Mouse (Mus musculus): ENCODE data around the gene Med8.

The Med8 gene

GRCm38 (mm10) chr4:118417112-118417797 lies 8.1 kb downstream of the Med8 start:
- DNase-seq = no peak

- no peak for DNase-seq
These were observed 12.2 kb downstream of the Med8 start for GRCm38 (mm10) chr4:118421384-118421783.

- no peak for DNase-seq
These were observed 15.5 kb downstream of the Med8 start for GRCm38 (mm10) chr4:118424541-118425160.

- no peak for DNase-seq
These were observed 16.2 kb downstream of the Med8 start for GRCm38 (mm10) chr4:118425374-118425773.

- DNase-seq = no peak
These were observed 18.3 kb downstream of the Med8 start for GRCm38 (mm10) chr4:118427415-118427767.

GRCm38 (mm10) chr4:118427768-118428451 lies 18.8 kb downstream of the Med8 start, which contains the start of gene Elovl1:
Elovl1 (plus strand) TSS chr4:118428093.
- peak; percentile 72 for DNase-seq

GRCm38 (mm10) chr4:118428531-118429214 lies 19.5 kb downstream of the Med8 start:
- no peak for DNase-seq

- DNase-seq = no peak
These were observed 20.2 kb downstream of the Med8 start for GRCm38 (mm10) chr4:118429215-118429895.

GRCm38 (mm10) chr4:118432332-118432731 lies 23.2 kb downstream of the Med8 start:
- DNase-seq = no peak

GRCm38 (mm10) chr4:118436820-118437603 lies 27.9 kb downstream of the Med8 start, which contains the start of gene Cdc20:
Cdc20 (minus strand) TSS chr4:118437352.
- peak; percentile 69 for DNase-seq

GRCm38 (mm10) chr4:118437829-118438253 lies 28.7 kb downstream of the Med8 start:
- no peak for DNase-seq

GRCm38 (mm10) chr4:118445088-118445487 lies 36.0 kb downstream of the Med8 start:
- no peak for DNase-seq

- DNase-seq = no peak
These were observed 36.8 kb downstream of the Med8 start for GRCm38 (mm10) chr4:118445781-118446414.

GRCm38 (mm10) chr4:118446415-118447153 lies 37.4 kb downstream of the Med8 start:
- no peak for DNase-seq

GRCm38 (mm10) chr4:118457345-118457975 lies 48.3 kb downstream of the Med8 start, which contains the start of gene Mpl:
Mpl (minus strand) TSS chr4:118457513.
- DNase-seq = no peak

- no peak for DNase-seq
These were observed 55.8 kb downstream of the Med8 start for GRCm38 (mm10) chr4:118464956-118465355.
